Mouse (Mus musculus) gonadal fat pad, adult 2 months (tissue): ENCODE data around the gene Gabarap. TPM values are rescaled to one million over a fixed set of nuclear protein-coding genes. Genes with fewer than 3 reads are reported as not detected.
A peak's percentile ranks its signal among the peaks of the same experiment; 100 is the strongest.

ENCODE experiments used
- DNase-seq: peaks from one replicate; pipeline ENCODE4 v3.0.0-alpha.2; 2012; ENCODE audit warnings: low read depth
- polyA plus RNA-seq: library from polyadenylated mRNA; depleted of rRNA; stranded (reverse); fragments of >200 nt; gene quantifications from 2 replicates; pipeline ENCODE4 v1.2.3, GENCODE M21; 2012

Gabarap gene
- polyA plus RNA-seq, 1 experiment, result 568 TPM

DNA sequence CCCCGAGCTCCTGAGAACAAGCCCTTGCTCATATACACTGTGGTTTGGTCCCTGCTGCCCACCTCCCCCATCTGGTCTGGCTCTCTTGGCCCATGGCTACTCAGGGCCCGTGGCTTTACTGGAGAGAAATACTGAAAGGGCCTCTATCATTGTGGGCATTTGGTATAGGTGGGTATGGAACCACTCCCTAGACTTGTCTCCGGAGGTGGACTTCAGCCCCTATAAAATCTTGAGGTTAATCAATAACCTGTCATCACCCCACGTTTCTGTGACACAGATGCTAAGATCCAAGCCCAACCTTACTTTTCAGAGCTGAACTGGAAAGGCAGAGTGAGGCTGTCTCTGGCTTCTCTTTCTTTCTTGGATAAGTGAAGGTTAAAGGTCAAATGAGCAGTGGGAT is 22.1 kb upstream of the Gabarap start:
- DNase-seq, result no peak

DNA sequence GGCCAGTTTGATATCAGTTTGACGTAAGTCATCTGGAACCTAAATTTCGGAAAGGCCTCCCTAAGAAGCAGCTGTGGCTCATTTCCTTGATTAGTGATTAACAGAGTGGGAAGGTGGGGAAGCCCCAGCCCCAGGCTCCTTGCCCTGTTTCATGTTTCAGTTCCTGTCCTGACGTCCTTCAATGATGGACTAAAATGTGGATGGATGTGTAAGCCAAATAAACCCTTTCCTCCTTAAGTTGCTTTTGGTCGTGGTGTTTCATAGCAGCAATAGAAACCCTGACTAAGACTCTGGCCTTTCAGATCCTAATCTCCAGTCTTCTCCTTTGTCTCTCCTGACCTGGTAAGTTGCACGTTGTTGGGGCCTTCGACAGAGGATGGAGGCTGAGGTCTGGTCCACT is 20.7 kb upstream of the Gabarap start:
- DNase-seq, result no peak

DNA sequence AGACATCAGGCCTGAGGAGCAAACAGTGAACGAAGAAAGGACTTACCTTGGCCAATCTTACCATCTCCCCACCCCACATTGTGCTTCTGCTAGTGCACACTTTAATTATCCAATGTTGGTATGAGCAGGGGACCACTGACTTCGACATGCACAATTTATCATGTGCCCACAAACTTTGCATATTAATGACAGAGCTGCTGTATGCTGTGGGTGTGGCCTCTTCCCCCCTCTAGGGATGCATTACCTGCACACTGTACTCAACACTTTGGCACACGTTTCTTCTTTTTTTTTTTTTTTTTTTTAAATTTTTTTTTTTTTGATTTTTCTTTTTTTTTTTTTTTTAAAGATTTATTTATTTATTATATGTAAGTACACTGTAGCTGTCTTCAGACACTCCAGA is 20.2 kb upstream of the Gabarap start:
- DNase-seq, result no peak

DNA sequence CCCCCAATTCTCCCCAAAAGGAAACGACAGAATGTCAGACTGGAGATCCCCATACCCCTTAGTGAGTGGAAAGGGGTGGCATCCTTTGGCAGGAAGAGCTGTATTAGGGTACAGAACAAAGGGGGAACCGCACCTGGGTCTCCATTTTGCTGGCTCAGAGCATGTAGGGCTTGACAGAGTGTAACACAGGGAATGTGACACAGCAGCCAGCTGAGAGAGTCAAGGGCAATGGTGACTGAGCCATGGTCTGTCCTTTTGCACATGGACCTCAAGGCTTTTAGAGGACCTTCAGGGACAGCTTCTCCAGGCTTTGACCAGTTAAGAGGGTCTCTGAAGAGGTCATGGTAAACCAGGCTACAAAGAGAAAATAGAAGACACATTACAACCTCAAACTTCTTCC is 16.0 kb upstream of the Gabarap start:
- DNase-seq, result no peak

DNA sequence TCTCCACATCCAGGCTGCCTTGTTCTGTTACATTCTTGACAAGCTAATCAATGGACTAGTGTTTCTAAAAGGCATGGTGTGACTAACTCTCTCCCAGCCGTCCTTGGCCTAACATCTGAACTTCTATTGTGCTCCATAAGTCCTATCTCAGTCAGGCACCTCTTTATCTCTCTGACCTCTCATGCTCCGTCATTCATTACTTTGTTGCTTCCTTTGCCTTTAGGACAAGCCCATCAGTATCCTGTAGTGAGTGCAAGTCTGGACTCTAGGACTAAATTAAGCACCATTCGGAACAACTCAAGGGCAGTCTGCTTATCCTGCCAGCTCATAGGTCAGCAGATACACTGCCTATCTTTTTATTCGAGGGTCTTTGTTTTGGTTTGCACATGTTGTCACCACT is 14.7 kb upstream of the Gabarap start:
- DNase-seq, result no peak

DNA sequence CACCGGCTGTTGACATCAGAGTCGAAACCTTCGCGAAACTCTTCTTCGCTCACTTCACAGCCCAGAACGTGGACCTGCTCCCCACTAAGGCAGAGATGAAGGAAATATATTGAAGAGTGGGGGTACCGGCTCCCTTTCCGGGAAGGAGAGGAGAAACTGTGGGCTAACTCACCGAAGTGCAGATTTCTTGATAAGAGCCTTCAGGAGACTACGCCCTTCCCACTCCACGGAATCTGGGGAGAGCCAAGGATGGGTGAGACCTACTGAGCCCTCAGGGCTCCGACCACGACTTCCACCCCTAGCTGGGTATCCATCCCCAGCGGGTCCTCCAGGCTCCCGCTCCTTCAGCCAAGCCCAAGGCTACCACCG is 11.1 kb upstream of the Gabarap start:
- no peak for DNase-seq

DNA sequence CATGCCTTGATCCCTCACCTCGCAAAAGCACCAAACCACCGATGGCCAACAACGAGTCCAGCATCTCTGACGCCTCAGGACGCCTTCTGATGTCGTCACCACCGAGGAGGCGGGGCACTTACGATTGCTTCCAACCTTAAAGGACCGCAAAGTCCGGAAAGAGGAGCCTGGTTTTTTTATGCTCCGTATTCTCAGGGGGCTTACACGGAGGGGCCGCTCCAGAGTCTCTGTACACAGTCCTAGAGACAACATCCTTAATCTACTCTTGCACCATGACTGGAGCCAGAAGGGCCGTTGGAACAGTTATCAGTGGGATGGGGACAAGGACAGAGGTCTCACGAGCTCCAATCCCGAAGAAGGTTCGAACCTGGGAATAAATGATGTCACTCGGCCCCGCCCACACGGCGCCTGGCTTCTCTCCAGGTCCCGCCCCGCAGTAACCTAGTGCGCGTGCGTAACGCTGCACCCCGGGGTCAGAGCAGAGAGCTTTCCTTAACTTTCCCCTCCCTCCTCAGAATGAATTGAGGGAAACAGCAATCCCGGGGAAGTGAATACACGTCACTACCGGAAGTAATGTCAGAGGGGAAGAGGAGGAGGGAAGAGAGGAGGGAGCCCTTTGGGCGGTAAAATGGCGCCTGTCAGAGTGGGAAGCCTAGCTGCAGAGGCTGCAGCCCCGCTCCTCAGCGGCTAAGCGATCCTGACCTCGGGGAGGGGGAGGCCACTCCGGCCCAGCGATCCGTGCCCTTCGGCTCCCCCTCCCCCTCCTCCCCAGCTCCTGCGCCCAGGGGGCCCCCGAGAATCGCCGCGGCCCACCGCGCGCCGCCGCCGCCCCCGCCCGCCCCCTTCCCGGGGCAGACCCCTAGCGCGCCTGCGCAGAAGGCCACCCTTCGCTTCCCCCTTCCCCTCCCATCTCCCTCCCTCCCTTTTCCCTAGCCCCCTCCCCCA is 10.5 kb upstream of the Gabarap start:
- peak; percentile 93 for DNase-seq

DNA sequence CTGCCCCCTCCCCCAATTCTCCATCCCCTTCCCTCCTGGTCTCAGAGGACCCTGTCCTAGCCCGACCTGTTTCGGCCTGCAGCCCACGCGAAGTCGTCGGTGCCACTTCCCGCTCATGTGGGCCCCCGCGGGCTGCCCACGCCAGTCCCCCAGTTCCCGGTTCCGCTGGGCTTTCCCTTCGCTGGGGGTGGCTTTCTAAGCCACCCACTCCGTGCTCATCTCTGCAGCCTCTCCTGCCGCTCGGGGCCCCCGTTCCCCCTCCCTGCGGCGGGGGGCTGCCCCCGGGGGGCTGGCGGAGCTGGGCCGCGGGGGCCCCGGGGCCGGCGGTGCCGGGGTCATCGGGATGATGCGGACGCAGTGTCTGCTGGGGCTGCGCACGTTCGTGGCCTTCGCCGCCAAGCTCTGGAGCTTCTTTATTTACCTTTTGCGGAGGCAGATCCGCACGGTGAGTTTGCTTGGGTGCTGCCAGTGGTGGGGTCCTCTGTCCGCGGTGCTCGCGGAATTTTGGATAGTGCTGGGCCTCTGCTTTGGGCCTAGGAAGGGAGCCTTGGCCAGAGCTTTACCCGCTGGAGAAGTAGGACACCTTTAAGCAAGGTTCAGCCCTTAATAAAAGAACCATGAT is 9.7 kb upstream of the Gabarap start, which contains the start of gene Ctdnep1:
TSS of gene Ctdnep1 (plus strand) at position 16 of the 622 bp plus-strand sequence.
- DNase-seq, result no peak

DNA sequence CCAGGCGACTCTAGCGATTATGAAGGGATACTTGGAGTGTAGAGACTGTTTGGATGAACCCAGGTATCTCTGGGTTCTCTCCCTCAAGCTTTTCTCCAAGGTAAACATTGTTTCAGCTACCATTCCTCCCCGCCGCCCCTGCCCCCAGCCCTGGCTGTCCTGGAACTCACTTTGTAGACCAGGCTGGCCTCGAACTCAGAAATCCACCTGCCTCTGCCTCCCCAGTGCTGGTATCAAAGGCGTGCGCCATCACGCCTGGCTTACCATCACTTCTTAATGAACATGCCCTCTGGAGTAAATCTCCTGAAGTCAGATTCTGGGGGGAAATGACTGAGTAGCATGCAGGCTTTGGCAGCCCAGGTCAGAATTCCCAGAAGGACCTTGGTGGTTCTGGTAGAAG is 8.7 kb upstream of the Gabarap start, which contains the start of gene Elp5:
TSS of gene Elp5 (minus strand) at position 293 of the 400 bp plus-strand sequence.
- no peak for DNase-seq

DNA sequence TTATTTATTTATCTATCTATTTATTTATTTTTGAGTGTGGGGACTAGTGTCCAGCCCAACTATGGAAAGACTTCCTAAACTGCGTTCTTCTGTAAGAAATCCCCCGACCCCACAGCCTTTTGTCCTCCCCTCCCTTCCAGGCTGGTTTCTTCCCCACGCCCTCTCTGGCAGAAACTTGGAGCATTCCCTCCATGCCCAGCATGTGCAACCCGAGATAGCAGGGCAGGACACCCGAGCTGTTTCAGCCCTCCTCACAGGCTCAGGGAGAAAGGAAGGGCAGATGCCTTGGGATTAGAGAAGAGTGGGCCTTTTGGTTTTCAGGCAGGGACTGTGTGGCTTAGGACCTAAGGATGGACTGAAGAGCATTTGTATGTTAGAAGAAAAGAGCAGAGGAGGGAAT is 8.1 kb upstream of the Gabarap start:
- DNase-seq, result no peak

DNA sequence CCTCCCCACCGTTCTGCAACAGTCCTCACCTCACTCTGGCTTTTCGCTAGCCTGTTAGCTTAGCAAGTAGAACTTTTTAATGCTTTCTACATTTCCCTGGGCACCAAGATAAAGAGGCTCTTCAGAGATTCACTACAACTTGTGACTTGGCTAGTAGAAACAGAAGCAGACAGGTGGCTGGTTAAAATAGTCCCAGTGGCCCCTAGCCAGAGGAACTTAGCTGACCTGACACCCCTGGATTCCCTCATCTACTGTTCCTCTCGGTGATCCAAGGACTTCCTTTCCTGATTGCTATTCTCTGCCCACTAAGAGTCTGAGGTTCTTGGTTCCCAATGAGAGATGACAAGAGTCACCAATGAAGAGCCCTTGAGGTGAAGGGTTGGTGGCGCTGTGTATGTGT is 7.6 kb upstream of the Gabarap start:
- DNase-seq, result no peak

DNA sequence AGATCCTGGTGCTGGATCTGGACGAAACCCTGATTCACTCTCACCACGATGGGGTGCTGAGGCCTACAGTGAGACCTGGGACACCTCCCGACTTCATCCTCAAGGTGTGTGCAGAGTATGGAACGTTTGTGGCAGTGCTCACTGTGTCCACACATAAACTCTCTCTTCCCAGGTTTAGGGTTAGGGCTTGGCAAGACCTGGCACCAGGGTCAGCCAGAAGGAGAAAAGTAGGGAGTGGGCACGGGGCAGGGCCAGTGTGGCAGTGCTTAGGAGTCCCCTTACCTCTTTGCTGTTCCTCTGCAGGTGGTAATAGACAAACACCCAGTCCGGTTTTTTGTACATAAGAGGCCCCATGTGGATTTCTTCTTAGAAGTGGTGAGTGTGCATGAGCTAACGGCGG is 6.5 kb upstream of the Gabarap start:
- DNase-seq, result no peak

DNA sequence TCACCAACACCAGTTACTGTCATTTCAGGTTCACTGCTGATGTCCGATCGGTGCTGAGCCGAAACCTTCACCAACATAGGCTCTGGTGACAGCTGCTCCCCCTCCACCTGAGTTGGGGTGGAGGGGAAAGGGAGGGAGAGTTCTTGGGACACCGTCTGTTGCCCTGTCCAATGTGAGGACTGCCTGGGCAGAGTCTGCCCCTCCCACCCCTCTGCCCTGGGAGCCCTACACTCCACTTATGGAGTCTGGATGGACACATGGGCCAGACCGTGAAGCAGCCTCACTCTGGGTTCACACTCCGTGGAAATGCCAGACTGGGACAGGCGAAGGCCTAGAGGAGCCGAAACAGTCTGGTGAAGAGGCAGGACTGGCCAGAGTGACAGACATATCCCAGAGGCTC is 994 bp upstream of the Gabarap start:
- DNase-seq, result no peak

DNA sequence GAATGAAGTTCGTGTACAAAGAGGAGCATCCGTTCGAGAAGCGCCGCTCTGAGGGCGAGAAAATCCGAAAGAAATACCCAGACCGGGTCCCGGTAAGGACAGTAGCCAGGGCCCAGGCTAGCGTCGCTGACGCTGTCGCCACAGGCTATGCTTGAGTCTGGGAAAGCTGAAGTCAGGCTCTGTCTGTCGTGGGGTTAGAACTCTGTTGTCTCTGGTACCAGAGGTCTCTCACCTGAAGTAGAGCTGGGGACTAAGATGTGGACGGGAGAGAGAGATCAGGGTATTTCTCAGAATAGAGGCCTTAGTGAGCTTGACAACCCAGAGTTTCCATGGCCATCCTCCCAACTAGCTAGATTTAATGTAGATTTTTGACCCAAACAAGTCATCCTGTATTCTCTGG is 768 bp downstream of the Gabarap start:
- no peak for DNase-seq

DNA sequence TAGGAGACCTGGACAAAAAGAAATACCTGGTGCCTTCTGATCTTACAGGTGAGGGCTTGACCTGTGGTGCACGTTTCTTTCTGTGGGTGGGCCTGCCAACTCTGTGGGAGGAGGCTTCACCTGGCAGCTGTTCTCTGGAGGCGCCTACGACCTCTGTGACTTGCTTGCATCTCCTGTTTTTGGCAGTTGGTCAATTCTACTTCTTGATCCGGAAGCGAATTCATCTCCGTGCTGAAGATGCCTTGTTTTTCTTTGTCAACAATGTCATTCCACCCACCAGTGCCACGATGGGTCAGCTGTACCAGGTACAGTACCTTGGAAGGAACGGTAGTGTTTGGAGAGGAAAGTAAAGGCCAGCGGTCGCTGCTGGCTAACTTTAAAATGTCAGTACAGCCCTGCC is 1.5 kb downstream of the Gabarap start:
- DNase-seq, result no peak

DNA sequence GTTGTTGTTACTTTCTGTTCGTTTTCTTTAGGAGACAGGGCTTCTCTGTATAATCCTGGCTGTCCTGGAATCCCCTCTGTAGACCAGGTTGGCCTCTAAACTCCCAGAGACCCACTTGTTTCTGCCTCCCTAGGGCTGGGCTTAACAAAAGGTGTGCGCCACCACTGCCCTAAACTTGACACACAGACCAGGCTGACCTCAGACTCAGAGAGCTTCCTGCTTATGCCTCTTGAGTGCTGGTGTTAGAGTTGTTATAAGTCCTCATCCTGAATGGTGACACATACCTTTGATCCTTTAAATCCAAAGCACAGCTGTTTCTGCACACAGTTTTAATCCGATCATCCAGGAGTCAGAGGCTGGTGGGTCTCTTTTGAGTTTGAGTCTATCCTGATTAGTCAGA is 2.0 kb downstream of the Gabarap start:
- no peak for DNase-seq

DNA sequence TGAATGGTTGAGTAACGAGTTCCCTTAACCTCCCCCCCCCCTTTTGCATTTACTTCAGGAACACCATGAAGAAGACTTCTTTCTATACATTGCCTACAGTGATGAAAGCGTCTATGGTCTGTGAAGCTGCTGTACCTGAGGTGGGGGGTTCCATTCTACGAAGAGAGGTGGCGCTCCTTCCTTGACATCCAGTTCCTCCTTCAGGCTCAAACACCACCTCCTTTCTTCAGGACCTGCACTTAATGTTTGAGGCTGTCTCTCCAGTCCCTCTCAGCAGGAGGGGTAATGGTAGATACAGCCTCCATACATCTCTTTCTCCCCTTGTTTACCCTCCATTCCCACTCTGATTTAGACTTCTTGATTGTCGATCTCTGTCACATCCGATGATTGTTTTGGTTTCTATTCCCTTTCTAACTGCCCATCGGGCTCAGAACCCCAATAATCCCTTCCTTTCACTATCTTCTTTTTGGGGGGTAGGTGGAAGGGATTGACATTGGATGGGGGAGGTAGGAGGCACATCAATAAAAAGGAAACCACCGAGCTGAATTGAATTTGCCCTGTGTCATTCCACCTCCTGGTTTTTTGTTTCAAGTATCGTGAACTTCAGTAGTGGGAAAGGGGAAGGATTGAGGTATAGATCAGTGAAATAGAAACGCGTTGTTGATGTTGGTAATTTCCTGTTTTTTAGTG is 3.6 kb downstream of the Gabarap start:
- DNase-seq, result no peak

DNA sequence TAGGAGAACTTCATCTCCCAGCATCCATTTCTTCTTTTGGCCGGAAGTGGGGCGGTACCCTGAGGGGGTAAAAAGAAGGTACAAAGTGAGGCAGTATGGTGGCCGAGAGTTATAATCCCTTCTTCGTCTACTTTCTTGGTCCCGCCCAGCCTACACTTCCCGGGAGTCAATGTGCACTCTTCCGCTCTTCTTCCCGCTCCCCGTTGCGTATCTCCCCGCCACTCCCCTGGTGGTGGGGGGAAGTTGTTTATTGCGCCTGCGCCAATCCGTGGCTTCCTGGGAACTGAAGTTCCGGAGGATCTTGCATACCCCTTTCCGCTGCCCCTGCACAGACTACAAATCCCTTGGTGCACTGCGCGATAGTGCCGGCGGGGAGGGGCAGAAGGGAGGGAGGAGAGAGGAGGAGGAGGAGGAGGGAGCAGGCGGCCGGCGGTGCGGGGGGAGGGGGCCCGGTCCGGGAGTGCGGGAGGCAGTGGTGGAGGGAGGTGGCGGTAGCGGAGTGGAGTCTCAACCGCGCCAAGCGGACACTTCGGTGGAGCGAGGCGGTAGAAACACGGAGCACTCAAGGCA is 4.5 kb downstream of the Gabarap start, which contains the start of gene Phf23:
TSS of gene Phf23 (plus strand) at position 387 of the 570 bp plus-strand sequence.
- peak; percentile 90 for DNase-seq

DNA sequence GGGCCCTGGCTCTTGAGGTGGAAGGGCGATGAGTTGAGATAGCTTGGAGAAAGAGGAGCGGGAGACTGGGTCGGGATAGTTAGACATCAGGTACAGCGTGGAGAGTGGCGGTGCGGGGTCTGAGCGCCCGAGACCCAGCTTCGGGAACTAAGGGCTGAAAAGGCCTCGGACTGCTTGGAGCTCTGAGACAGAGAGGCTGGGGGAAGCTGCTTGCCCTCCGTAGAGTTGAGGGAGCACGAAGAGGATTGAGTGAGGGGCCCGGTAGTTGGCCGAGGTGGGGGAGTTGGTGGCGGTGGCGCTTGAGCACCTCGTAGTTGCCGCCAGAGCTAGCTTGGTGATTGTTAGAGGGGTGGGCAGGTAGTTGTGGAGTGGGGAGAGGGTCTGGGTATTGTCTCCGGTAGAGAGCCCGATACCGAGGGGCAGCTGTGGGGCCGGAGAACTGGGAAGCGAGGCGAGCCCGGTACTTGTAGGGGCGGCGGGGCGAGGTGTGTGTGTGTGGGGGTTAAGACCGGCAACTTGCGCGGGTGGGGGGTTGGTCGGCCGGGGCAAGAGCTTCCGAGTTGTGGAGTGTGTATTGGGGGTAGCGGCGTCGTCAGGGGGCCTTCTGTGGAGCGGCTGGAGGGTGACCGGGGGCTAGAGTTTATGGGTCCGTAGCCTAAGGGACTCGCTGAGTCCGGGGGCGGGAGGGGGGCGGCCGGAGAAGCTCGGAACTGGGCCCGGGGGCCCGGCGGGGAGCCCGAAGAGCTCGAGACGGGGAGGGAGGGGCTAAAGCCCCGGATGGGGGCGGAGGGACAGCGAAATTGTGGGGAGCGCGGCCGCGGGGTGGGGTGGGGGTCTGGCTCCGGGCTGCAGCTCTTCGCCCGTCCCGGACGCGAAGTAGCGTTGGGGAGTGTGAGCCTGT is 5.5 kb downstream of the Gabarap start:
- no peak for DNase-seq

DNA sequence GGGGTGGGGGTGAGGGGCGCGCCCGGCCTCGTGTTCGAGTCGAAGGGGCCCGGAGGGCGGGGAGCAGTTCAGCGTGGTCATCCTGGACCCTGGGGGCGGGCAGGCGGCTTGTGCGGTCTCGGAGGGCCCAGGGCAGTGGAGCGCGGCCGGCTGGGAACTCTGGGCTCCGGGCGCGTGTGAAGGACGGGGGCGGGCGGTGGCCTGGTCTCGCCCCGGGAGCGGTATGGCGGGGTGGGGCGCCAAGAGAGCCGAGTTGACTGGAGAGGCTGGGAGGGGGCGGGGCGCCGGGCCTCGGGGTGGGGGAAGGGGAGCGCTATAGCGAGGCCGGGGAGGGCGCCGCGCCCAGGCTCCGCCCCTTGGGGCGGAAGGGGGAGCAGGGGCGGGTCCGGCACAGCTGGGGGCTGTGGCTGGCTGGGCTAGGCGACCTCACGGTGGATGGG is 6.1 kb downstream of the Gabarap start:
- DNase-seq, result no peak
